Mouse (Mus musculus): Measurements from ENCODE around the gene Olfr288. TPM values are rescaled to one million over a fixed set of nuclear protein-coding genes. Genes with fewer than 3 reads are reported as not detected.
A peak's percentile ranks its signal among the peaks of the same experiment; 100 is the strongest.

The Olfr288 gene
- total and polyA plus RNA-seq, 3 experiments: not detected

- no peak for TF ChIP-seq EP300 (IDR thresholded peaks at IDR 0.05; ENCODE audit: insufficient read depth, low read depth, low read length)
- no peak for DNase-seq
- H3K4me3 ChIP-seq: no peak within 1 kb of the TSS
- H3K36me3 ChIP-seq (ENCODE audit: control insufficient read depth, insufficient read depth, low read length): no peaks in the 10 kb centered on the region
- H3K27ac ChIP-seq: no peak within 1 kb of the TSS
- intact Hi-C loops (cut with DNase I): no loop called here
- H3K27me3 ChIP-seq (ENCODE audit: control insufficient read depth, insufficient read depth, low read length): no peaks in the 10 kb centered on the region
- no peaks in the 10 kb centered on the region for H3K79me2 ChIP-seq (replicated peaks; ENCODE audit: control insufficient read depth, insufficient read depth, low read length)
- WGBS: 69% methylated on average over 4 of the region's 4 CpGs
- H3K9ac ChIP-seq (ENCODE audit: low read depth, low read length): no peak within 1 kb of the TSS
- H3K4me1 ChIP-seq (ENCODE audit: control insufficient read depth, insufficient read depth, low read length): no peaks in the 10 kb centered on the region
Observed at GRCm38 (mm10) chr15:98220877-98221276, 25.5 kb upstream of the Olfr288 start, which contains the start of the genes Gm44579 and Olfr287. Gm44579 (minus strand) TSS chr15:98220977. Olfr287 (minus strand) TSS chr15:98221056.

- Histone ChIP-seq H3K4me1 (ENCODE audit: control insufficient read depth, insufficient read depth, low read length) (no peaks in the 10 kb centered on the region; the same call in 1 of the 2 replicates), H3K4me3 (no peak overlapping the region), H3K27ac (no peak overlapping the region), H3K27me3 (ENCODE audit: control insufficient read depth, insufficient read depth, low read length) (no peaks in the 10 kb centered on the region), H3K9ac (ENCODE audit: low read depth, low read length) (no peak overlapping the region), H3K36me3 (ENCODE audit: control insufficient read depth, insufficient read depth, low read length) (no peaks in the 10 kb centered on the region), H3K79me2 (replicated peaks; ENCODE audit: control insufficient read depth, insufficient read depth, low read length) (no peaks in the 10 kb centered on the region)
- no peak for DNase-seq
- 47% methylated on average over 5 of the region's 5 CpGs for WGBS
- intact Hi-C loops (cut with DNase I): no loop called here
- TF ChIP-seq EP300 (IDR thresholded peaks at IDR 0.05; ENCODE audit: insufficient read depth, low read depth, low read length) (no peak), POLR2A (IDR thresholded peaks at IDR 0.05; ENCODE audit: insufficient read depth, low read depth, low read length) (no peak), CTCF (IDR thresholded peaks at IDR 0.05) (no peak)
Observed at GRCm38 (mm10) chr15:98214130-98214529, 18.8 kb upstream of the Olfr288 start.

- intact Hi-C loops (cut with DNase I): no loop called here
- 67% methylated on average over 5 of the region's 5 CpGs for WGBS
- no peak overlapping the region for H3K27ac ChIP-seq
Observed at GRCm38 (mm10) chr15:98213336-98213870, 18.1 kb upstream of the Olfr288 start.

GRCm38 (mm10) chr15:98209676-98210075 is 14.3 kb upstream of the Olfr288 start:
- Histone ChIP-seq H3K36me3 (ENCODE audit: control insufficient read depth, insufficient read depth, low read length) (no peaks in the 10 kb centered on the region), H3K27ac (no peak overlapping the region), H3K27me3 (ENCODE audit: control insufficient read depth, insufficient read depth, low read length) (no peaks in the 10 kb centered on the region), H3K9ac (ENCODE audit: low read depth, low read length) (no peak overlapping the region), H3K79me2 (replicated peaks; ENCODE audit: control insufficient read depth, insufficient read depth, low read length) (no peaks in the 10 kb centered on the region), H3K4me1 (ENCODE audit: control insufficient read depth, insufficient read depth, low read length) (no peaks in the 10 kb centered on the region; the same call in 1 of the 2 replicates), H3K4me3 (no peak overlapping the region)
- intact Hi-C loops (cut with DNase I): no loop called here
- DNase-seq: no peak
- TF ChIP-seq EP300 (IDR thresholded peaks at IDR 0.05; ENCODE audit: insufficient read depth, low read depth, low read length) (no peak), POLR2A (IDR thresholded peaks at IDR 0.05; ENCODE audit: insufficient read depth, low read depth, low read length) (no peak), CTCF (IDR thresholded peaks at IDR 0.05) (no peak)
- WGBS: 70% methylated on average over 7 of the region's 7 CpGs

More at GRCm38 (mm10) chr15:98213336-98213870, 18.1 kb upstream of the Olfr288 start:
- Histone ChIP-seq H3K4me3 (no peak overlapping the region), H3K36me3 (ENCODE audit: control insufficient read depth, insufficient read depth, low read length) (no peaks in the 10 kb centered on the region), H3K9ac (ENCODE audit: low read depth, low read length) (no peak overlapping the region), H3K27me3 (ENCODE audit: control insufficient read depth, insufficient read depth, low read length) (no peaks in the 10 kb centered on the region), H3K4me1 (ENCODE audit: control insufficient read depth, insufficient read depth, low read length) (no peaks in the 10 kb centered on the region; the same call in 1 of the 2 replicates), H3K79me2 (replicated peaks; ENCODE audit: control insufficient read depth, insufficient read depth, low read length) (no peaks in the 10 kb centered on the region)
- DNase-seq: no peak
- TF ChIP-seq EP300 (IDR thresholded peaks at IDR 0.05; ENCODE audit: insufficient read depth, low read depth, low read length): no peak
- no peak for TF ChIP-seq POLR2A (IDR thresholded peaks at IDR 0.05; ENCODE audit: insufficient read depth, low read depth, low read length)
- TF ChIP-seq CTCF (IDR thresholded peaks at IDR 0.05): no peak

- 38% methylated on average over 4 of the region's 4 CpGs for whole genome bisulfite sequencing
- no peak overlapping the region for H3K9ac ChIP-seq (ENCODE audit: low read depth, low read length)
- no peaks in the 10 kb centered on the region for H3K36me3 ChIP-seq (ENCODE audit: control insufficient read depth, insufficient read depth, low read length)
- intact Hi-C loops (cut with DNase I): loop anchor here (5.0 to 10.0 kb wide), 3 partner anchors 108 to 320 kb away; no protein-coding TSS in a partner anchor
- H3K27ac ChIP-seq: no peak overlapping the region
- DNase-seq: no peak
- TF ChIP-seq POLR2A (IDR thresholded peaks at IDR 0.05; ENCODE audit: insufficient read depth, low read depth, low read length) (no peak), CTCF (IDR thresholded peaks at IDR 0.05) (no peak), EP300 (IDR thresholded peaks at IDR 0.05; ENCODE audit: insufficient read depth, low read depth, low read length) (no peak)
- H3K27me3 ChIP-seq (ENCODE audit: control insufficient read depth, insufficient read depth, low read length): no peaks in the 10 kb centered on the region
- no peaks in the 10 kb centered on the region for H3K79me2 ChIP-seq (replicated peaks; ENCODE audit: control insufficient read depth, insufficient read depth, low read length)
- H3K4me3 ChIP-seq: no peak overlapping the region
- peaks cover 2% of the 10 kb centered on the region for H3K4me1 ChIP-seq (ENCODE audit: control insufficient read depth, insufficient read depth, low read length)
Observed at GRCm38 (mm10) chr15:98184456-98184855, 10.9 kb downstream of the Olfr288 start.

- no peak overlapping the region for H3K4me3 ChIP-seq
- no peaks in the 10 kb centered on the region for H3K27me3 ChIP-seq (ENCODE audit: control insufficient read depth, insufficient read depth, low read length)
- intact Hi-C loops (cut with DNase I): loop anchor here (2.0 to 10.0 kb wide), 4 partner anchors 110 to 323 kb away; no protein-coding TSS in a partner anchor
- H3K79me2 ChIP-seq (replicated peaks; ENCODE audit: control insufficient read depth, insufficient read depth, low read length): no peaks in the 10 kb centered on the region
- no peak overlapping the region for H3K9ac ChIP-seq (ENCODE audit: low read depth, low read length)
- peak overlapping the region; percentile 95 for H3K27ac ChIP-seq
- WGBS: 69% methylated on average over 12 of the region's 12 CpGs
- H3K36me3 ChIP-seq (ENCODE audit: control insufficient read depth, insufficient read depth, low read length): no peaks in the 10 kb centered on the region
- no peak for TF ChIP-seq EP300 (IDR thresholded peaks at IDR 0.05; ENCODE audit: insufficient read depth, low read depth, low read length)
- TF ChIP-seq POLR2A (IDR thresholded peaks at IDR 0.05; ENCODE audit: insufficient read depth, low read depth, low read length): no peak
- TF ChIP-seq CTCF (IDR thresholded peaks at IDR 0.05): no peak
- DNase-seq: peak in 1 of 2 experiments; percentile 24
- H3K4me1 ChIP-seq (ENCODE audit: control insufficient read depth, insufficient read depth, low read length): peaks cover 2% of the 10 kb centered on the region
Observed at GRCm38 (mm10) chr15:98181856-98182570, 13.3 kb downstream of the Olfr288 start.
